Mouse (Mus musculus) limb, embryonic 15.5 days (tissue): ENCODE data around the gene Tsnax. TPM values are rescaled to one million over a fixed set of nuclear protein-coding genes. Genes with fewer than 3 reads are reported as not detected.

Experiments
- ATAC-seq: fragments of 200-750 bp; cut with Nextera tagmentation; 2 replicates; pipeline ENCODE4 v1.8.0; 2017; ENCODE audit warnings: low read depth, moderate TSS enrichment; ENCODE audit not compliant: insufficient number of reproducible peaks, low FRiP score, low TSS enrichment
- H3K27ac ChIP-seq: fragments of 300-500 bp; sonication (generic); 2 replicates; pipeline ENCODE4 v1.5.1; 2015; ENCODE audit warnings: moderate library complexity, mild to moderate bottlenecking, inconsistent platforms
- H3K27me3 ChIP-seq: fragments of 300-500 bp; sonication (generic); 2 replicates; pipeline ENCODE4 v1.6.1; 2015; ENCODE audit warnings: inconsistent platforms
- H3K36me3 ChIP-seq: fragments of 300-500 bp; sonication (generic); 2 replicates; pipeline ENCODE4 v1.6.1; 2015; ENCODE audit warnings: inconsistent platforms
- H3K4me1 ChIP-seq: fragments of 300-500 bp; sonication (generic); 2 replicates; pipeline ENCODE4 v1.6.1; 2015; ENCODE audit warnings: inconsistent platforms
- H3K4me2 ChIP-seq: fragments of 300-500 bp; sonication (generic); 2 replicates; pipeline ENCODE4 v1.6.1; 2015; ENCODE audit warnings: mild to moderate bottlenecking, inconsistent platforms
- H3K4me3 ChIP-seq: fragments of 300-500 bp; sonication (generic); 2 replicates; pipeline ENCODE4 v1.5.1; 2015; ENCODE audit warnings: mild to moderate bottlenecking, inconsistent platforms
- H3K9ac ChIP-seq: fragments of 300-500 bp; sonication (generic); 2 replicates; pipeline ENCODE4 v1.6.1; 2015; ENCODE audit warnings: inconsistent platforms
- H3K9me3 ChIP-seq: fragments of 300-500 bp; sonication (generic); 2 replicates; pipeline ENCODE4 v1.6.1; 2016; ENCODE audit warnings: inconsistent platforms
- WGBS: fragments of 180-500 bp; shearing (Covaris S2); methylation state at CpG from one replicate; pipeline ENCODE4 v1.1.7; 2015; 5-methylcytosine and 5-hydroxymethylcytosine counted together
- polyA plus RNA-seq: library from polyadenylated mRNA; unstranded; fragments of >200 nt; fragmentation: Nextera tagmentation; extraction: Ambion mirVana; gene quantifications from 2 replicates; pipeline ENCODE4 v1.2.1, GENCODE M21; 2015

The Tsnax gene
- polyA plus RNA-seq, 1 experiment from 2014 or later, result 122 TPM

- ATAC-seq, result no peak
- no peak overlapping the region for H3K27ac ChIP-seq
- H3K4me1 ChIP-seq, result 0 out of 2 replicates have a peak, but pooled peaks cover 4% of the 10 kb centered on the region
- 0 out of 2 replicates have a peak, but pooled peaks cover 6% of the 10 kb centered on the region for H3K27me3 ChIP-seq
- WGBS, result 21% methylated on average over 6 of the region's 6 CpGs
- H3K9ac ChIP-seq, result no peak overlapping the region
- peak overlapping the region; percentile 36 for H3K4me2 ChIP-seq
- H3K4me3 ChIP-seq, result no peak overlapping the region
- no peaks in the 10 kb centered on the region for H3K9me3 ChIP-seq
- H3K36me3 ChIP-seq, result no peaks in the 10 kb centered on the region
These were observed 21.2 kb upstream of the Tsnax start for GRCm38 (mm10) chr8:124991668-124991926.

GRCm38 (mm10) chr8:124995776-124996175 lies 17.0 kb upstream of the Tsnax start:
- ATAC-seq, result no peak
- 54% methylated on average over 2 of the region's 2 CpGs for WGBS

GRCm38 (mm10) chr8:125024085-125024484 lies 11.3 kb downstream of the Tsnax start:
- H3K4me3 ChIP-seq, result no peak overlapping the region
- no peaks in the 10 kb centered on the region for H3K4me1 ChIP-seq

More at GRCm38 (mm10) chr8:124995776-124996175, 17.0 kb upstream of the Tsnax start:
- Histone ChIP-seq H3K4me3 (no peak overlapping the region), H3K27ac (no peak overlapping the region), H3K36me3 (no peaks in the 10 kb centered on the region), H3K4me2 (no peak overlapping the region), H3K9ac (no peak overlapping the region), H3K4me1 (0 out of 2 replicates have a peak, but pooled peaks cover 4% of the 10 kb centered on the region), H3K9me3 (no peaks in the 10 kb centered on the region), H3K27me3 (0 out of 2 replicates have a peak, but pooled peaks cover 6% of the 10 kb centered on the region)

GRCm38 (mm10) chr8:125027211-125027610 lies 14.4 kb downstream of the Tsnax start:
- Histone ChIP-seq H3K4me2 (no peak overlapping the region), H3K9me3 (no peaks in the 10 kb centered on the region), H3K27ac (no peak overlapping the region), H3K36me3 (peaks cover 76% of the 10 kb centered on the region), H3K4me3 (no peak overlapping the region), H3K27me3 (no peaks in the 10 kb centered on the region), H3K4me1 (no peaks in the 10 kb centered on the region), H3K9ac (no peak overlapping the region)
- no peak for ATAC-seq
- 50% methylated on average over 3 of the region's 3 CpGs for WGBS

More at GRCm38 (mm10) chr8:125024085-125024484, 11.3 kb downstream of the Tsnax start:
- H3K27ac ChIP-seq, result no peak overlapping the region
- no peak overlapping the region for H3K4me2 ChIP-seq
- H3K27me3 ChIP-seq, result no peaks in the 10 kb centered on the region
- H3K36me3 ChIP-seq, result peaks cover 56% of the 10 kb centered on the region
- 91% methylated on average over 8 of the region's 8 CpGs for WGBS
- no peak overlapping the region for H3K9ac ChIP-seq
- no peak for ATAC-seq
- H3K9me3 ChIP-seq, result no peaks in the 10 kb centered on the region

GRCm38 (mm10) chr8:125028841-125029240 lies 16.0 kb downstream of the Tsnax start:
- Histone ChIP-seq H3K27me3 (no peaks in the 10 kb centered on the region), H3K4me3 (no peak overlapping the region), H3K27ac (no peak overlapping the region), H3K9me3 (no peaks in the 10 kb centered on the region), H3K4me2 (no peak overlapping the region), H3K9ac (no peak overlapping the region), H3K4me1 (no peaks in the 10 kb centered on the region), H3K36me3 (peaks cover 88% of the 10 kb centered on the region)
- no peak for ATAC-seq
- 87% methylated on average over 5 of the region's 5 CpGs for WGBS

- peaks cover 71% of the 10 kb centered on the region for H3K36me3 ChIP-seq
- no peak overlapping the region for H3K9ac ChIP-seq
- H3K9me3 ChIP-seq, result no peaks in the 10 kb centered on the region
- H3K4me3 ChIP-seq, result no peak overlapping the region
- no peak for ATAC-seq
- H3K27me3 ChIP-seq, result no peaks in the 10 kb centered on the region
- no peaks in the 10 kb centered on the region for H3K4me1 ChIP-seq
- no peak overlapping the region for H3K27ac ChIP-seq
- H3K4me2 ChIP-seq, result no peak overlapping the region
- 73% methylated on average over 5 of the region's 5 CpGs for WGBS
These were observed 18.5 kb downstream of the Tsnax start for GRCm38 (mm10) chr8:125031276-125031675.

- ATAC-seq, result no peak
- H3K36me3 ChIP-seq, result peaks cover 74% of the 10 kb centered on the region
- no peak overlapping the region for H3K4me2 ChIP-seq
- 43% methylated on average over 8 of the region's 8 CpGs for WGBS
- H3K4me3 ChIP-seq, result no peak overlapping the region
- H3K9ac ChIP-seq, result no peak overlapping the region
- no peaks in the 10 kb centered on the region for H3K27me3 ChIP-seq
- no peaks in the 10 kb centered on the region for H3K9me3 ChIP-seq
- H3K4me1 ChIP-seq, result no peaks in the 10 kb centered on the region
- no peak overlapping the region for H3K27ac ChIP-seq
These were observed 21.9 kb downstream of the Tsnax start for GRCm38 (mm10) chr8:125034669-125035068.

GRCm38 (mm10) chr8:125037081-125037480 lies 24.3 kb downstream of the Tsnax start:
- no peak overlapping the region for H3K9ac ChIP-seq
- H3K9me3 ChIP-seq, result no peaks in the 10 kb centered on the region
- H3K27ac ChIP-seq, result no peak overlapping the region
- H3K4me2 ChIP-seq, result no peak overlapping the region
- H3K36me3 ChIP-seq, result peaks cover 53% of the 10 kb centered on the region
- 0 out of 2 replicates have a peak, but pooled peaks cover 7% of the 10 kb centered on the region for H3K4me1 ChIP-seq
- H3K27me3 ChIP-seq, result no peaks in the 10 kb centered on the region
- ATAC-seq, result no peak
- WGBS, result 76% methylated on average over 7 of the region's 7 CpGs
- H3K4me3 ChIP-seq, result no peak overlapping the region

- peaks cover 38% of the 10 kb centered on the region for H3K36me3 ChIP-seq
These were observed 25.9 kb downstream of the Tsnax start for GRCm38 (mm10) chr8:125038731-125039130.

GRCm38 (mm10) chr8:125040587-125041375 lies 28.0 kb downstream of the Tsnax start:
- H3K4me3 ChIP-seq, result no peak overlapping the region
- no peak overlapping the region for H3K9ac ChIP-seq
- no peak overlapping the region for H3K27ac ChIP-seq
- no peak overlapping the region for H3K4me2 ChIP-seq
- H3K36me3 ChIP-seq, result peaks cover 31% of the 10 kb centered on the region
- no peaks in the 10 kb centered on the region for H3K27me3 ChIP-seq
- H3K9me3 ChIP-seq, result no peaks in the 10 kb centered on the region
- H3K4me1 ChIP-seq, result 0 out of 2 replicates have a peak, but pooled peaks cover 16% of the 10 kb centered on the region
- ATAC-seq, result no peak
- WGBS, result 41% methylated on average over 15 of the region's 15 CpGs

More at GRCm38 (mm10) chr8:125038731-125039130, 25.9 kb downstream of the Tsnax start:
- 0 out of 2 replicates have a peak, but pooled peaks cover 16% of the 10 kb centered on the region for H3K4me1 ChIP-seq
- H3K9ac ChIP-seq, result no peak overlapping the region
- H3K4me3 ChIP-seq, result no peak overlapping the region
- H3K27ac ChIP-seq, result no peak overlapping the region
- no peaks in the 10 kb centered on the region for H3K9me3 ChIP-seq
- H3K27me3 ChIP-seq, result no peaks in the 10 kb centered on the region
- no peak overlapping the region for H3K4me2 ChIP-seq
- 79% methylated on average over 15 of the region's 15 CpGs for WGBS
- ATAC-seq, result no peak

- WGBS, result 30% methylated on average over 2 of the region's 2 CpGs
- Histone ChIP-seq H3K36me3 (peaks cover 29% of the 10 kb centered on the region), H3K4me3 (no peak overlapping the region), H3K27me3 (no peaks in the 10 kb centered on the region), H3K9me3 (no peaks in the 10 kb centered on the region), H3K4me2 (no peak overlapping the region), H3K9ac (no peak overlapping the region), H3K4me1 (0 out of 2 replicates have a peak, but pooled peaks cover 16% of the 10 kb centered on the region), H3K27ac (peak overlapping the region; percentile 43; the same call in 1 of the 2 replicates)
- no peak for ATAC-seq
These were observed 28.7 kb downstream of the Tsnax start for GRCm38 (mm10) chr8:125041496-125041895.

- no peak overlapping the region for H3K4me2 ChIP-seq
- no peak for ATAC-seq
- H3K9ac ChIP-seq, result no peak overlapping the region
- WGBS, result 44% methylated on average over 7 of the region's 7 CpGs
- H3K36me3 ChIP-seq, result peaks cover 11% of the 10 kb centered on the region
- H3K27me3 ChIP-seq, result no peaks in the 10 kb centered on the region
- H3K4me1 ChIP-seq, result 0 out of 2 replicates have a peak, but pooled peaks cover 16% of the 10 kb centered on the region
- 0 out of 2 replicates have a peak overlapping the region, but pooled peaks have one; percentile 14 for H3K27ac ChIP-seq
- H3K4me3 ChIP-seq, result no peak overlapping the region
- no peaks in the 10 kb centered on the region for H3K9me3 ChIP-seq
These were observed 30.6 kb downstream of the Tsnax start for GRCm38 (mm10) chr8:125043394-125043793.
